Mouse (Mus musculus) large intestine, adult 2 months (tissue): ENCODE results near the gene Trim43c. TPM values are rescaled to one million over a fixed set of nuclear protein-coding genes. Genes with fewer than 3 reads are reported as not detected.
A peak's percentile ranks its signal among the peaks of the same experiment; 100 is the strongest.
"Not testable (repeated sequence)": the region's sequence is repeated elsewhere in the genome, so short reads cannot be mapped to it uniquely, and the experiment has no call there.

Experiments
- DNase-seq: peaks from one replicate; pipeline ENCODE4 v3.0.0-alpha.2; 2012; ENCODE audit warnings: low read depth, low spot score
- WGBS: fragments of 180-500 bp; shearing (Covaris S2); methylation state at CpG from one replicate; pipeline ENCODE4 v1.1.7; 2018; 5-methylcytosine and 5-hydroxymethylcytosine counted together
- polyA plus RNA-seq: library from polyadenylated mRNA; depleted of rRNA; stranded (reverse); fragments of >200 nt; gene quantifications from 2 replicates; pipeline ENCODE4 v1.2.3, GENCODE M21; 2012; rRNA removed

The Trim43c gene
- not detected in 2 replicates for polyA plus RNA-seq

DNA sequence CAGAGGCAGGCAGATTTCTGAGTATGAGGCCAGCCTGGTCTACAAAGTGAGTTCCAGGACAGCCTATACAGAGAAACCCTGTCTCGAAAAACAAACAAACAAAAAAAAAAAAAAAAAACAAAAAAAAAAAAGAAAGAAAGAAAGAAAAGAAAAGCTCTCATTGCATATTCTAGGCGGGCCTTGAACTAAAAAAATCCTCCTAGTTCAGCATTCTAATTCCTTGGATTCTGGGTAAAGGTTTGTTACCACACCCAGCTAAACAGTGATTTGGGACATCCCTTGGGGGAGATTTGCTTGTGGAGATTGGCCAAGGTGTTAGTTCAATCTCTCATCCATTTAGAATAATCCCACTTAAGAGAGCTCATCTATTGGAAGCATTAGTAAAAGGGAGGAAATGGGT lies at the start of gene Trim43c:
TSS of gene Trim43c (plus strand) at position 301 of the 400 bp plus-strand sequence.
- not testable (repeated sequence) for DNase-seq
- WGBS = 88% methylated on average over 2 of the region's 2 CpGs

DNA sequence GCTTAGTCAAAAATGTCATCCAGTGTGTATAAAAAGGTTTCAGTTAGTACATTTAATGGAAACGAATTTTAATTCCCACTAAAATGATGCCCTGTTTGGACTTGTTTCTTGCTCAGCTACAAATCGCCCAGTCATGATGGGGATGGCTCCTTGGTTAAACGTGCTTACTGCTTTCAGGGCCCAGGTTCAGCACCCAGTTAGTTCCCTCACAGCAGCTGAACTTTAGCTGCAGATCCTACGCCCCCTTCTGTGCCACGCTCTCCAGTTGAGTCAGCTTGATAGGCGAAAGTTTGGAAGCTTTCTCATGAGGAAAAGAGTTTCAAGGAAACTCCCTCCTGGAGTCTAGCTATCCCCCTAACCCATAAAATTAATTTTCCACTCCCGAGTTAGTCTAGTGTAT lies 14.1 kb downstream of the Trim43c start:
- not testable (repeated sequence) for DNase-seq
- WGBS = 77% methylated on average over 7 of the region's 7 CpGs

DNA sequence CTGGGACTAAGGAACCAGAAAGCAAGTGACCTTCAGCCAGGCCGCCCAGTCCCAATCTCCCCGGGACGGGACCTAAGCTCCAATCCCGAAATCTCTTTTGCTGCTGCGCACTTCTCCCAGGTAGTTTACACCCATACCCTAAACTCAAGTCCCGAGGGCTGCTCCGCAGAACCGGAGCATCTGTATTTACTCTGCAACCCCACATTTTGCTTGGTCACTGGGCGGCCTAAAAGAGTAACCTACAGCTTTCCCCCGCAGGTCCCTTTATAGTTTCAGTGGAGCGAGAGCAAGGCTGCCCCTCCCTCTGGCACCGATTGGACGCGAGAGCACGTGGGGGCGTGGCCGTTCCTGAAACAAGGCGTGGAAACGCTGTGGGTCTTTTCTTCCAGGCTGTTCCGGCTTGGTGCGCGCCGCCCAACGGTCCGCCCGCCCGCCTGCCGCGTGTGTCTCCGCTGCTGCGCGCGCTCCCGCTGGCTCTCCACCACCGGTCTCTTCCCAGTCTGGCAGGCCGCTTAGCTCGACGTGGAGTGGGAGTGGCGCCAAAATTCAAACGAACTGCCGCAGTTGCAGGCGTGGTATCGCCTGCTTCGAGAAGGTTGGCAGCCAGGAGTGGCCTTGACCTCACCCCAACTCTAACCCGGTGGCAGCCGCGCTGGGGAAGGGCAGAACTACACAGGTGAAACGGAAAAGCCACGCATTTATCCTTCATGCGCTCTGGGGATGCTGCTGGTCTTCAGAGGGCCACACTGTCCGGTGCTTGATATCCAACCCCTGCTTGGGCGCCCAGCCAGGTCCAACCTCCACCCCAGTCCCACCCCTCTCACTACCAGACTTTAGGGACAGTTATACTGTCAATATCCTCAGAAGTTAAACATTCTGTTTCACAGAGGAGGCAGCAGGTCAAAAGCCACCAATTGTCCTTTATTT lies 19.9 kb downstream of the Trim43c start:
- DNase-seq = peak; percentile 38
- WGBS = under 1% methylated on average over 52 of the region's 52 CpGs

Other genes starting within 250 kb of the Trim43c start
- 14.0 and 15.6 TPM in 2 replicates for gene Mthfsl, start 118.9 kb upstream of the Trim43c start, polyA plus RNA-seq
- gene Bcl2a1d, start 107.2 kb upstream of the Trim43c start, polyA plus RNA-seq = 4.2 TPM in 2 replicates
- gene Bcl2a1a, start 117.7 kb downstream of the Trim43c start, polyA plus RNA-seq = 2.5 and 3.3 TPM in 2 replicates